Mouse (Mus musculus) lung, embryonic 15.5 days (tissue): ENCODE measurements at regions not wholly inside any gene's neighbourhood (a gene's known extent, or its start where the extent isn't known, plus 50 kb on each side); places are given as distances from the start of the nearest gene placed in this dataset.

Source experiments
- ATAC-seq: fragments of 200-750 bp; cut with Nextera tagmentation; 2 replicates; pipeline ENCODE4 v1.8.0; 2017; ENCODE audit warnings: moderate number of reproducible peaks, borderline replicate concordance; ENCODE audit not compliant: low FRiP score, low TSS enrichment; ENCODE audit errors: extremely low read depth
- H3K27ac ChIP-seq: fragments of 300-500 bp; sonication (generic); 2 replicates; pipeline ENCODE4 v1.5.1; 2015; ENCODE audit warnings: moderate library complexity, mild to moderate bottlenecking, inconsistent platforms
- H3K27me3 ChIP-seq: fragments of 300-500 bp; sonication (generic); 2 replicates; pipeline ENCODE4 v1.6.1; 2015; ENCODE audit warnings: inconsistent platforms
- H3K36me3 ChIP-seq: fragments of 300-500 bp; sonication (generic); 2 replicates; pipeline ENCODE4 v1.6.1; 2015; ENCODE audit warnings: inconsistent platforms
- H3K4me1 ChIP-seq: fragments of 300-500 bp; sonication (generic); 2 replicates; pipeline ENCODE4 v1.6.1; 2015; ENCODE audit warnings: inconsistent platforms
- H3K4me2 ChIP-seq: fragments of 300-500 bp; sonication (generic); 2 replicates; pipeline ENCODE4 v1.6.1; 2015; ENCODE audit warnings: inconsistent platforms, mild to moderate bottlenecking, moderate library complexity
- H3K4me3 ChIP-seq: fragments of 300-500 bp; sonication (generic); 2 replicates; pipeline ENCODE4 v1.5.1; 2015; ENCODE audit warnings: mild to moderate bottlenecking, inconsistent platforms
- H3K9ac ChIP-seq: fragments of 300-500 bp; sonication (generic); 2 replicates; pipeline ENCODE4 v1.6.1; 2015; ENCODE audit warnings: inconsistent platforms
- H3K9me3 ChIP-seq: fragments of 300-500 bp; sonication (generic); 2 replicates; pipeline ENCODE4 v1.6.1; 2016; ENCODE audit warnings: inconsistent platforms
- WGBS: fragments of 180-500 bp; shearing (Covaris S2); methylation state at CpG from one replicate; pipeline ENCODE4 v1.1.7; 2015; 5-methylcytosine and 5-hydroxymethylcytosine counted together

- 55% methylated on average over 1 of the region's 1 CpGs for WGBS
- no peak overlapping the region for H3K9ac ChIP-seq
- no peak overlapping the region for H3K27ac ChIP-seq
- H3K27me3 ChIP-seq, result no peaks in the 10 kb centered on the region
- H3K4me3 ChIP-seq, result no peak overlapping the region
- H3K9me3 ChIP-seq, result no peaks in the 10 kb centered on the region
- no peaks in the 10 kb centered on the region for H3K36me3 ChIP-seq
- H3K4me2 ChIP-seq, result no peak overlapping the region
- ATAC-seq, result no peak
- no peaks in the 10 kb centered on the region for H3K4me1 ChIP-seq
Observed at GRCm38 (mm10) chr3:110366151-110366550, 115.4 kb upstream of the Prmt6 start.

GRCm38 (mm10) chr3:110361900-110362299, 111.1 kb upstream of the Prmt6 start:
- Histone ChIP-seq H3K4me2 (no peak overlapping the region), H3K4me3 (no peak overlapping the region), H3K9me3 (no peaks in the 10 kb centered on the region), H3K27ac (no peak overlapping the region), H3K9ac (no peak overlapping the region), H3K36me3 (no peaks in the 10 kb centered on the region), H3K27me3 (no peaks in the 10 kb centered on the region), H3K4me1 (no peaks in the 10 kb centered on the region)
- 86% methylated on average over 2 of the region's 2 CpGs for WGBS
- ATAC-seq, result no peak

GRCm38 (mm10) chr3:110356822-110357594, 106.2 kb upstream of the Prmt6 start:
- Histone ChIP-seq H3K27ac (no peak overlapping the region), H3K4me2 (no peak overlapping the region), H3K4me3 (no peak overlapping the region), H3K9ac (no peak overlapping the region), H3K9me3 (no peaks in the 10 kb centered on the region), H3K4me1 (no peaks in the 10 kb centered on the region), H3K27me3 (no peaks in the 10 kb centered on the region), H3K36me3 (no peaks in the 10 kb centered on the region)
- ATAC-seq, result no peak
- WGBS, result 76% methylated on average over 8 of the region's 8 CpGs

GRCm38 (mm10) chr3:110353654-110354053, 102.9 kb upstream of the Prmt6 start:
- H3K4me3 ChIP-seq, result no peak overlapping the region
- H3K36me3 ChIP-seq, result no peaks in the 10 kb centered on the region
- WGBS, result 70% methylated on average over 1 of the region's 1 CpGs
- no peaks in the 10 kb centered on the region for H3K4me1 ChIP-seq
- no peaks in the 10 kb centered on the region for H3K27me3 ChIP-seq
- no peak overlapping the region for H3K4me2 ChIP-seq
- H3K9me3 ChIP-seq, result no peaks in the 10 kb centered on the region
- H3K9ac ChIP-seq, result no peak overlapping the region
- no peak for ATAC-seq
- H3K27ac ChIP-seq, result no peak overlapping the region

- Histone ChIP-seq H3K9ac (no peak overlapping the region), H3K27me3 (no peaks in the 10 kb centered on the region), H3K36me3 (no peaks in the 10 kb centered on the region), H3K4me1 (no peaks in the 10 kb centered on the region), H3K27ac (no peak overlapping the region), H3K4me2 (no peak overlapping the region), H3K9me3 (no peaks in the 10 kb centered on the region), H3K4me3 (no peak overlapping the region)
- no peak for ATAC-seq
- 82% methylated on average over 5 of the region's 5 CpGs for WGBS
Observed at GRCm38 (mm10) chr3:110350075-110350474, 99.3 kb upstream of the Prmt6 start.

- Histone ChIP-seq H3K9ac (no peak overlapping the region), H3K4me3 (no peak overlapping the region), H3K4me1 (no peaks in the 10 kb centered on the region), H3K27me3 (no peaks in the 10 kb centered on the region), H3K4me2 (no peak overlapping the region), H3K9me3 (no peaks in the 10 kb centered on the region), H3K27ac (no peak overlapping the region), H3K36me3 (no peaks in the 10 kb centered on the region)
- 81% methylated on average over 4 of the region's 4 CpGs for WGBS
- ATAC-seq, result no peak
Observed at GRCm38 (mm10) chr3:110349446-110349845, 98.6 kb upstream of the Prmt6 start.

GRCm38 (mm10) chr3:110344846-110345245, 94.0 kb upstream of the Prmt6 start:
- ATAC-seq, result no peak
- 38% methylated on average over 4 of the region's 4 CpGs for WGBS
- Histone ChIP-seq H3K27ac (no peak overlapping the region), H3K27me3 (no peaks in the 10 kb centered on the region), H3K9ac (no peak overlapping the region), H3K4me2 (no peak overlapping the region), H3K36me3 (no peaks in the 10 kb centered on the region), H3K9me3 (no peaks in the 10 kb centered on the region), H3K4me1 (no peaks in the 10 kb centered on the region), H3K4me3 (no peak overlapping the region)

- Histone ChIP-seq H3K4me1 (no peaks in the 10 kb centered on the region), H3K36me3 (no peaks in the 10 kb centered on the region), H3K27ac (no peak overlapping the region), H3K27me3 (no peaks in the 10 kb centered on the region), H3K9me3 (no peaks in the 10 kb centered on the region), H3K9ac (no peak overlapping the region), H3K4me3 (no peak overlapping the region), H3K4me2 (no peak overlapping the region)
- ATAC-seq, result no peak
- 83% methylated on average over 2 of the region's 2 CpGs for WGBS
Observed at GRCm38 (mm10) chr3:110340067-110340466, 89.3 kb upstream of the Prmt6 start.

GRCm38 (mm10) chr3:110339026-110339606, 88.3 kb upstream of the Prmt6 start:
- H3K36me3 ChIP-seq, result no peaks in the 10 kb centered on the region
- no peaks in the 10 kb centered on the region for H3K9me3 ChIP-seq
- no peaks in the 10 kb centered on the region for H3K27me3 ChIP-seq
- H3K4me3 ChIP-seq, result no peak overlapping the region
- no peak overlapping the region for H3K27ac ChIP-seq
- H3K4me1 ChIP-seq, result no peaks in the 10 kb centered on the region
- no peak overlapping the region for H3K9ac ChIP-seq
- 66% methylated on average over 2 of the region's 2 CpGs for whole genome bisulfite sequencing
- no peak overlapping the region for H3K4me2 ChIP-seq
- ATAC-seq, result no peak

- Histone ChIP-seq H3K4me2 (no peak overlapping the region), H3K36me3 (no peaks in the 10 kb centered on the region), H3K9ac (no peak overlapping the region), H3K4me3 (no peak overlapping the region), H3K4me1 (no peaks in the 10 kb centered on the region), H3K27ac (no peak overlapping the region), H3K27me3 (no peaks in the 10 kb centered on the region), H3K9me3 (no peaks in the 10 kb centered on the region)
- ATAC-seq, result no peak
- WGBS, result 79% methylated on average over 1 of the region's 1 CpGs
Observed at GRCm38 (mm10) chr3:110329175-110329574, 78.4 kb upstream of the Prmt6 start.

- 86% methylated on average over 1 of the region's 1 CpGs for whole genome bisulfite sequencing
- Histone ChIP-seq H3K4me2 (no peak overlapping the region), H3K27ac (no peak overlapping the region), H3K4me1 (no peaks in the 10 kb centered on the region), H3K9ac (no peak overlapping the region), H3K27me3 (no peaks in the 10 kb centered on the region), H3K36me3 (no peaks in the 10 kb centered on the region), H3K9me3 (no peaks in the 10 kb centered on the region), H3K4me3 (no peak overlapping the region)
- ATAC-seq, result no peak
Observed at GRCm38 (mm10) chr3:110310270-110310669, 59.5 kb upstream of the Prmt6 start.

- 46% methylated on average over 2 of the region's 2 CpGs for WGBS
- Histone ChIP-seq H3K27ac (no peak overlapping the region), H3K4me2 (no peak overlapping the region), H3K36me3 (no peaks in the 10 kb centered on the region), H3K4me1 (no peaks in the 10 kb centered on the region), H3K27me3 (no peaks in the 10 kb centered on the region), H3K4me3 (no peak overlapping the region), H3K9me3 (no peaks in the 10 kb centered on the region), H3K9ac (no peak overlapping the region)
- peak; percentile 93 for ATAC-seq
Observed at GRCm38 (mm10) chr3:110303166-110303565, 52.4 kb upstream of the Prmt6 start.
